ENCODE assay signal across 7 mouse cellular contexts in the genomic region with DNA sequence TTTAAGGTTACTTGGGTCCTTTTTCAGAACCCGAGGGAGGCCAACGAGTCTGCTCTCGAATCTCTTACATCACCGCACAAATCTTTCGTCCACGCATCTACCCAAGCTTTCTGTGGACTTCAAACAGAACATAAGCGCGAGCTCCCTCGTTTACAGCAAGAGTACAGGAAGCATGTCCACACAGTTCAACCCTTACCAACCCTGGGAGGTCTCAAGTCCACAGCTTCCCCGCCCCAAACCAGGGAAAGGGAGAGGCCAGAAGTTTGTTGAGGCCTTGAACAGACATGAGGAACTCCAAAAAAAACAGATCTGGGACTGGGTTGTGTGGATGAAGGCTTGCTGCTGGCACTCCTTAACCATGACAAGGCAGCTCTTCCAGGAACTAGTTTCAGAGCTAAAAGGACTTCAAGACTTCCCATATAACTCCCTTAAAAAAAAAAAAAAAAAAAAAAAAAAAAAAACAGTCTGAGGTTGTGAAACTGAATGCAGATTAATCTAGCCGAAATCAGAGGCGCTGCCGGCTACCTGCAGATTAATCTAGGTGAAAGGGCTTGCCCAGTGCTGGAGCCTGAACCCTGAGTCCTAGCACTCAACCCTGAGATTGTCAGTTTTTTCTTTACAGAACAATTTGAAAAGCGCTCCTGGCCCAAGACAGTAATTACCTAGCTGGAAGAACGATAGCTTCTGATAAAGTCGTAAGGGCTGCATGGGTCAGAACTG. TPM values are rescaled to one million over a fixed set of nuclear protein-coding genes. Genes with fewer than 3 reads are reported as not detected.
DNase-seq lines count a peak whose midpoint lies in the region; ATAC-seq and TF ChIP-seq lines count a peak whose summit lies in the region.

No protein-coding gene starts in this region.

- peaks cover 15% of the 10 kb centered on the region for H3K4me1 ChIP-seq in lung, embryonic 15.5 days
- H3K4me1 ChIP-seq in forebrain, embryonic 11.5 days (replicated peaks; ENCODE audit: control insufficient read depth, insufficient read depth, low read length): peaks cover 5% of the 10 kb centered on the region; the same call in 1 of the 2 replicates
- peaks cover 9% of the 10 kb centered on the region for H3K4me1 ChIP-seq in limb, embryonic 14.5 days (ENCODE audit: control insufficient read depth, insufficient read depth, low read length)
- peaks cover 11% of the 10 kb centered on the region for H3K4me1 ChIP-seq in stomach, embryonic 15.5 days

- peak overlapping the region; percentile 82 for H3K9ac ChIP-seq in lung, embryonic 15.5 days
- H3K9ac ChIP-seq in forebrain, embryonic 11.5 days (ENCODE audit: low read length): peak overlapping the region; percentile 76
- H3K9ac ChIP-seq in limb, embryonic 14.5 days (ENCODE audit: low read depth, low read length, severe bottlenecking): peak overlapping the region; percentile 69
- H3K9ac ChIP-seq in stomach, embryonic 15.5 days: peak overlapping the region; percentile 47; the same call in 1 of the 2 replicates

- peaks cover 21% of the 10 kb centered on the region for H3K36me3 ChIP-seq in lung, embryonic 15.5 days
- no peaks in the 10 kb centered on the region; the same call in 1 of the 2 replicates for H3K36me3 ChIP-seq in forebrain, embryonic 11.5 days (ENCODE audit: control insufficient read depth, insufficient read depth, low read length)
- H3K36me3 ChIP-seq in limb, embryonic 14.5 days (ENCODE audit: control insufficient read depth, insufficient read depth, low read length): peaks cover 26% of the 10 kb centered on the region
- H3K36me3 ChIP-seq in stomach, embryonic 15.5 days: peaks cover 19% of the 10 kb centered on the region; the same call in 1 of the 2 replicates

- peak overlapping the region; percentile 65 for H3K4me2 ChIP-seq in lung, embryonic 15.5 days
- H3K4me2 ChIP-seq in forebrain, embryonic 11.5 days (ENCODE audit: low read depth, low read length, severe bottlenecking): peak overlapping the region; percentile 60
- peak overlapping the region; percentile 63 for H3K4me2 ChIP-seq in limb, embryonic 14.5 days (replicated peaks; ENCODE audit: low read depth, low read length, severe bottlenecking)
- peak overlapping the region; percentile 58 for H3K4me2 ChIP-seq in stomach, embryonic 15.5 days

- ATAC-seq in lung, embryonic 15.5 days (ENCODE audit: borderline replicate concordance, extremely low read depth, low FRiP score, low TSS enrichment): no peak
- no peak for ATAC-seq in forebrain, embryonic 11.5 days (replicated peaks; ENCODE audit: low FRiP score)
- no peak for ATAC-seq in limb, embryonic 14.5 days (ENCODE audit: low FRiP score, low read depth)
- no peak for ATAC-seq in stomach, embryonic 15.5 days (ENCODE audit: insufficient read depth, low FRiP score, low read depth)

- no peak for TF ChIP-seq POLR2A in limb, embryonic 14.5 days (IDR thresholded peaks at IDR 0.05; ENCODE audit: borderline replicate concordance, extremely low read depth, insufficient read depth, insufficient read length)

- no peaks in the 10 kb centered on the region for H3K27me3 ChIP-seq in lung, embryonic 15.5 days
- H3K27me3 ChIP-seq in forebrain, embryonic 11.5 days (ENCODE audit: control insufficient read depth, insufficient read depth, low read length): no peaks in the 10 kb centered on the region
- H3K27me3 ChIP-seq in limb, embryonic 14.5 days (ENCODE audit: control insufficient read depth, insufficient read depth, low read length): no peaks in the 10 kb centered on the region
- H3K27me3 ChIP-seq in stomach, embryonic 15.5 days (replicated peaks): no peaks in the 10 kb centered on the region

- no peaks in the 10 kb centered on the region for H3K9me3 ChIP-seq in lung, embryonic 15.5 days
- H3K9me3 ChIP-seq in forebrain, embryonic 11.5 days (ENCODE audit: control insufficient read depth, low read length): no peaks in the 10 kb centered on the region
- no peaks in the 10 kb centered on the region for H3K9me3 ChIP-seq in limb, embryonic 14.5 days (ENCODE audit: control insufficient read depth, low read length)
- H3K9me3 ChIP-seq in stomach, embryonic 15.5 days: no peaks in the 10 kb centered on the region

- intact Hi-C loops in left cerebral cortex, postnatal 4 days (cut with DNase I): no loop called here

- WGBS in lung, embryonic 15.5 days: 86% methylated on average over 16 of the region's 16 CpGs
- WGBS in forebrain, embryonic 11.5 days: 92% methylated on average over 16 of the region's 16 CpGs
- WGBS in limb, embryonic 14.5 days: 92% methylated on average over 16 of the region's 16 CpGs
- 85% methylated on average over 16 of the region's 16 CpGs for WGBS in stomach, embryonic 15.5 days

- DNase-seq in lung, postnatal 4 days: no peak
- DNase-seq in forebrain, embryonic 11.5 days (ENCODE audit: low spot score): no peak
- no peak for DNase-seq in limb, embryonic 14.5 days (ENCODE audit: low spot score)
- no peak for DNase-seq in cerebellum, adult 11-12 months
- no peak for DNase-seq in left cerebral cortex, postnatal 4 days

- H3K4me3 ChIP-seq in lung, embryonic 15.5 days: peak overlapping the region; percentile 70
- H3K4me3 ChIP-seq in forebrain, embryonic 11.5 days (ENCODE audit: low read depth, low read length): peak overlapping the region; percentile 80; the same call in 1 of the 2 replicates
- peak overlapping the region; percentile 73 for H3K4me3 ChIP-seq in limb, embryonic 14.5 days (replicated peaks; ENCODE audit: low read length)
- H3K4me3 ChIP-seq in stomach, embryonic 15.5 days (replicated peaks): peak overlapping the region; percentile 88

- H3K27ac ChIP-seq in lung, embryonic 15.5 days: no peak overlapping the region
- no peak overlapping the region for H3K27ac ChIP-seq in forebrain, embryonic 11.5 days (ENCODE audit: low read depth, low read length)
- H3K27ac ChIP-seq in limb, embryonic 14.5 days (replicated peaks; ENCODE audit: low read depth, low read length): no peak overlapping the region
- no peak overlapping the region for H3K27ac ChIP-seq in stomach, embryonic 15.5 days

RNA-seq across cellular contexts. Expression of a gene that starts 1.3 kb away (rescaled TPM):
- polyA plus RNA-seq in lung, embryonic 15.5 days (2015; fragmentation: Nextera tagmentation; extraction: Ambion mirVana): 19.8 and 20.3 TPM in 2 replicates
- 14.1 and 15.0 TPM in 2 replicates for polyA plus RNA-seq in forebrain, embryonic 11.5 days (2014; fragmentation: Nextera tagmentation; extraction: Ambion mirVana)
- polyA plus RNA-seq in limb, embryonic 14.5 days (2012; rRNA removed): 31.5 and 41.2 TPM in 2 replicates
- 14.0 and 15.2 TPM in 2 replicates for polyA plus RNA-seq in limb, embryonic 14.5 days (2014; fragmentation: Nextera tagmentation; extraction: Ambion mirVana)
- polyA plus RNA-seq in stomach, embryonic 15.5 days (2015; fragmentation: Nextera tagmentation; extraction: Ambion mirVana): 21.9 and 22.9 TPM in 2 replicates
- 10 to 100 TPM; 20.6 to 20.8 TPM for total RNA-seq in left cerebral cortex, postnatal 4 days (2021)

RNA-seq across cellular contexts. Expression of a gene that starts 1.5 kb away (rescaled TPM):
- 6.7 and 8.4 TPM in 2 replicates for polyA plus RNA-seq in lung, embryonic 15.5 days (2015; fragmentation: Nextera tagmentation; extraction: Ambion mirVana)
- 10.1 and 10.2 TPM in 2 replicates for polyA plus RNA-seq in forebrain, embryonic 11.5 days (2014; fragmentation: Nextera tagmentation; extraction: Ambion mirVana)
- polyA plus RNA-seq in limb, embryonic 14.5 days (2012; rRNA removed): 4.3 and 4.9 TPM in 2 replicates
- polyA plus RNA-seq in limb, embryonic 14.5 days (2014; fragmentation: Nextera tagmentation; extraction: Ambion mirVana): 6.9 and 7.0 TPM in 2 replicates
- polyA plus RNA-seq in stomach, embryonic 15.5 days (2015; fragmentation: Nextera tagmentation; extraction: Ambion mirVana): 7.9 and 8.5 TPM in 2 replicates
- 1 to 10 TPM; 6.9 to 8.0 TPM for total RNA-seq in left cerebral cortex, postnatal 4 days (2021)

RNA-seq across cellular contexts. Expression of a gene that starts 17.7 kb away (rescaled TPM):
- 24.4 and 27.0 TPM in 2 replicates for polyA plus RNA-seq in lung, embryonic 15.5 days (2015; fragmentation: Nextera tagmentation; extraction: Ambion mirVana)
- 13.1 and 13.2 TPM in 2 replicates for polyA plus RNA-seq in forebrain, embryonic 11.5 days (2014; fragmentation: Nextera tagmentation; extraction: Ambion mirVana)
- 26.0 and 35.0 TPM in 2 replicates for polyA plus RNA-seq in limb, embryonic 14.5 days (2012; rRNA removed)
- polyA plus RNA-seq in limb, embryonic 14.5 days (2014; fragmentation: Nextera tagmentation; extraction: Ambion mirVana): 29.2 and 34.0 TPM in 2 replicates
- 24.6 and 24.8 TPM in 2 replicates for polyA plus RNA-seq in stomach, embryonic 15.5 days (2015; fragmentation: Nextera tagmentation; extraction: Ambion mirVana)
- total RNA-seq in left cerebral cortex, postnatal 4 days (2021): 10 to 100 TPM; 52.8 to 56.9 TPM

RNA-seq across cellular contexts. Expression of a gene that starts 19.1 kb away (rescaled TPM):
- polyA plus RNA-seq in lung, embryonic 15.5 days (2015; fragmentation: Nextera tagmentation; extraction: Ambion mirVana): 15.8 and 16.8 TPM in 2 replicates
- 26.4 and 29.9 TPM in 2 replicates for polyA plus RNA-seq in forebrain, embryonic 11.5 days (2014; fragmentation: Nextera tagmentation; extraction: Ambion mirVana)
- polyA plus RNA-seq in limb, embryonic 14.5 days (2012; rRNA removed): 9.1 and 11.2 TPM in 2 replicates
- polyA plus RNA-seq in limb, embryonic 14.5 days (2014; fragmentation: Nextera tagmentation; extraction: Ambion mirVana): 19.5 and 19.9 TPM in 2 replicates
- 13.1 and 13.5 TPM in 2 replicates for polyA plus RNA-seq in stomach, embryonic 15.5 days (2015; fragmentation: Nextera tagmentation; extraction: Ambion mirVana)
- total RNA-seq in left cerebral cortex, postnatal 4 days (2021): 10 to 100 TPM; 17.5 to 17.8 TPM

RNA-seq across cellular contexts. Expression of a gene that starts 23.6 kb away (rescaled TPM):
- polyA plus RNA-seq in lung, embryonic 15.5 days (2015; fragmentation: Nextera tagmentation; extraction: Ambion mirVana): 2.0 and 9.7 TPM in 2 replicates
- polyA plus RNA-seq in forebrain, embryonic 11.5 days (2014; fragmentation: Nextera tagmentation; extraction: Ambion mirVana): not detected in 2 replicates
- polyA plus RNA-seq in limb, embryonic 14.5 days (2012; rRNA removed): 178 and 322 TPM in 2 replicates
- 273 and 401 TPM in 2 replicates for polyA plus RNA-seq in limb, embryonic 14.5 days (2014; fragmentation: Nextera tagmentation; extraction: Ambion mirVana)
- polyA plus RNA-seq in stomach, embryonic 15.5 days (2015; fragmentation: Nextera tagmentation; extraction: Ambion mirVana): 8.1 and 16.8 TPM in 2 replicates
- not detected for total RNA-seq in left cerebral cortex, postnatal 4 days (2021)
